Mouse (Mus musculus) heart, adult 2 months (tissue): ENCODE measurements around the gene Zbtb25.

ENCODE experiments used
- CTCF ChIP-seq: fragments of 200-600 bp; IDR thresholded peaks from 2 replicates; pipeline ENCODE4 v1.8.1; 2022; ENCODE audit warnings: antibody characterized with exemption, mild to moderate bottlenecking, moderate library complexity
- EP300 ChIP-seq: fragments of 200-500 bp; IDR thresholded peaks from 2 replicates; pipeline ENCODE4 v1.6.1; 2011; ENCODE audit warnings: low read depth, low read length, control low read depth; ENCODE audit not compliant: insufficient read depth
- POLR2A ChIP-seq: fragments of 200-500 bp; IDR thresholded peaks from 2 replicates; pipeline ENCODE4 v1.6.1; 2011; ENCODE audit warnings: mild to moderate bottlenecking, low read depth, low read length, control low read depth; ENCODE audit not compliant: insufficient read depth

GRCm38 (mm10) chr12:76369206-76369977 lies at the start of gene Zbtb25:
- TF ChIP-seq CTCF = no peak
- no peak for TF ChIP-seq EP300
- TF ChIP-seq POLR2A = peak; percentile 67
